Mouse (Mus musculus) midbrain, embryonic 13.5 days (tissue): ENCODE data around the gene Fstl4. TPM values are rescaled to one million over a fixed set of nuclear protein-coding genes. Genes with fewer than 3 reads are reported as not detected.
"Not testable (repeated sequence)": the region's sequence is repeated elsewhere in the genome, so short reads cannot be mapped to it uniquely, and the experiment has no call there.

Experiments
- ATAC-seq: fragments of 200-750 bp; cut with Nextera tagmentation; 2 replicates; pipeline ENCODE4 v1.8.0; 2017; ENCODE audit warnings: mild to moderate bottlenecking, moderate TSS enrichment, moderate library complexity
- H3K27ac ChIP-seq: fragments of 300-500 bp; sonication (generic); 2 replicates; pipeline ENCODE4 v1.5.1; 2015; ENCODE audit warnings: inconsistent platforms, mild to moderate bottlenecking, moderate library complexity
- H3K27me3 ChIP-seq: fragments of 300-500 bp; sonication (generic); 2 replicates; pipeline ENCODE4 v1.6.1; 2015; ENCODE audit warnings: mild to moderate bottlenecking, inconsistent platforms
- H3K36me3 ChIP-seq: fragments of 300-500 bp; sonication (generic); 2 replicates; pipeline ENCODE4 v1.6.1; 2015; ENCODE audit warnings: mild to moderate bottlenecking, inconsistent platforms
- H3K4me1 ChIP-seq: fragments of 300-500 bp; sonication (generic); replicated peaks from 2 replicates; pipeline ENCODE4 v1.6.1; 2015; ENCODE audit warnings: inconsistent platforms
- H3K4me2 ChIP-seq: fragments of 300-500 bp; sonication (generic); replicated peaks from 2 replicates; pipeline ENCODE4 v1.6.1; 2015; ENCODE audit warnings: moderate library complexity, mild to moderate bottlenecking, inconsistent platforms
- H3K4me3 ChIP-seq: fragments of 300-500 bp; sonication (generic); replicated peaks from 2 replicates; pipeline ENCODE4 v1.5.1; 2015; ENCODE audit warnings: mild to moderate bottlenecking, inconsistent platforms
- H3K9ac ChIP-seq: fragments of 300-500 bp; sonication (generic); replicated peaks from 2 replicates; pipeline ENCODE4 v1.6.1; 2015; ENCODE audit warnings: mild to moderate bottlenecking, inconsistent platforms
- H3K9me3 ChIP-seq: fragments of 300-500 bp; sonication (generic); 2 replicates; pipeline ENCODE4 v1.6.1; 2016; ENCODE audit warnings: mild to moderate bottlenecking, inconsistent platforms
- WGBS: fragments of 180-500 bp; shearing (Covaris S2); methylation state at CpG from one replicate; pipeline ENCODE4 v1.1.7; 2015; 5-methylcytosine and 5-hydroxymethylcytosine counted together
- polyA plus RNA-seq: library from polyadenylated mRNA; unstranded; fragments of >200 nt; fragmentation: Nextera tagmentation; extraction: Ambion mirVana; gene quantifications from 2 replicates; pipeline ENCODE4 v1.2.1, GENCODE M21; 2015

The Fstl4 gene
- polyA plus RNA-seq, 1 experiment from 2014 or later: 5.1 TPM

DNA sequence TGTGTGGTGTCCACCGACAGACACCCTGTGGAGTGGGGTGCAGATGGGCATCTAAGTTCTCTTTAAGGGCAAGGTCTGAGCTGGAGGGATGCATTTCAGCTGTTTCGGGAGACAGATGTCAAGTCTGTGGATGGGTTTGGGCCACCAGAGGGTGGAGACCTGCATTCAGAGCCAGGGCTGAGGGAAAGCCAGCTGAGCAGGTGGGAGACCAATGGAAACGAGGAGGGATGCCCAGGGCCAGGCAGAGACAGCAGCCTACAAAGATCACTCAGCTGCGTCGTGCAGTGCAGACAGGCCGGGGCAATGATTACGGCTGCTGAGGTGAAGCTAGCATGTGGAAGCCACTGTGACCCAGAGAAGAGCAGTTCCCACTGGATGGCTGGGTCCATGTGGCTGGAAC, 392.0 kb downstream of the Fstl4 start:
- WGBS: 75% methylated on average over 7 of the region's 7 CpGs
- ATAC-seq: no peak
- H3K4me3 ChIP-seq: no peak overlapping the region
- H3K27me3 ChIP-seq: no peaks in the 10 kb centered on the region
- H3K27ac ChIP-seq: no peak overlapping the region
- H3K4me1 ChIP-seq: no peaks in the 10 kb centered on the region
- no peaks in the 10 kb centered on the region for H3K9me3 ChIP-seq
- H3K36me3 ChIP-seq: no peaks in the 10 kb centered on the region
- H3K9ac ChIP-seq: no peak overlapping the region
- H3K4me2 ChIP-seq: no peak overlapping the region

DNA sequence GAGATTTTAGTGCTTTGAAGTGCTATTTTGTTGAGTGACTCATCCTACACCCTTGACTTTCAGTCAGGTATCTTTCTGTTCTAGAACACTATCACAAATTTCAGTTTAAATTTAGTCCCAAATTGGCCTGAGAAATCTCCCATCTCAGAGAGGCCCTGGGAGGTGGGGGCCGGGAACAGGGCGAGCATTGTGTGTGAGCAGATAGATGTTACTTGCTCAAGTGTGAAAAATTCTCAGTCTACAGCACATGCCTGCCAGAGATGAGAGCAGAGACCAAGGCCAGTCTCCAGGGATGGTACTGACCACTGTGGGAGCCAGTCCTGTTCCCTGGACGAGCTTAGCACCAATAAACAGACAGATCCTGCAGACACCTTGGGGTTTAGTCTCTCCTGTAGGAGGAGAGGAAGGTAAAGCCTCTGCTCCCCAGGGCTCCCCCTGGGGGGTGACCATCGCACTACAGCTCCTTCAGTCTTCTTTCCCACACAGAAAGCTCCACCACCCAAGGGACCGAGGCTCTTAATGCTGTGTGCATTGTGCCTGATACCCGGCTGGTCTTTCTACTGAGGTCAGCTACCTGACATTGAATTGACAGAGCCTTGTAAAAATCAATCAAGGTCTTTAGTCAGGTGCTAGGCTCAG, 393.3 kb downstream of the Fstl4 start:
- Histone ChIP-seq H3K9ac (no peak overlapping the region), H3K9me3 (no peaks in the 10 kb centered on the region), H3K27ac (no peak overlapping the region), H3K4me2 (no peak overlapping the region), H3K36me3 (no peaks in the 10 kb centered on the region), H3K4me1 (no peaks in the 10 kb centered on the region), H3K27me3 (no peaks in the 10 kb centered on the region), H3K4me3 (no peak overlapping the region)
- 66% methylated on average over 6 of the region's 6 CpGs for WGBS
- 0 out of 2 replicates have a peak, but pooled peaks have one; percentile 17 for ATAC-seq

DNA sequence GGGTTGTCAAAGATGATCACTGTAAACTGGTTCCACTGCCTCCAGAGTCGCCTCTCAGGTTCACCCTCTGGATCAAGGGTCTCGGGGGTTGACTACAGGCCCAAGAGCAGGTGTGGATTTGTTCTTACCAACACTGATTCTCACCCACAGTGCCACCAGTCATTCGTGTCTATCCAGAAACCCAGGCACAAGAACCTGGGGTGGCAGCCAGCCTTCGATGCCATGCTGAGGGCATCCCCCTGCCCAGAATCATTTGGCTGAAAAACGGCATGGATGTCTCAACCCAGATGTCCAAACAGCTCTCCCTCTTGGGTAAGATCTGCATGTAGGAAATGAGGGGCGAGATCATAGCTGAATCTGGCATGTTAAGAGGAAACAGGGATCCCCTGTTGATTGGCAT, 398.0 kb downstream of the Fstl4 start:
- Histone ChIP-seq H3K4me1 (no peaks in the 10 kb centered on the region), H3K27ac (no peak overlapping the region), H3K9ac (no peak overlapping the region), H3K4me3 (no peak overlapping the region), H3K9me3 (no peaks in the 10 kb centered on the region), H3K27me3 (no peaks in the 10 kb centered on the region), H3K36me3 (no peaks in the 10 kb centered on the region), H3K4me2 (no peak overlapping the region)
- no peak for ATAC-seq
- WGBS: 85% methylated on average over 6 of the region's 6 CpGs

DNA sequence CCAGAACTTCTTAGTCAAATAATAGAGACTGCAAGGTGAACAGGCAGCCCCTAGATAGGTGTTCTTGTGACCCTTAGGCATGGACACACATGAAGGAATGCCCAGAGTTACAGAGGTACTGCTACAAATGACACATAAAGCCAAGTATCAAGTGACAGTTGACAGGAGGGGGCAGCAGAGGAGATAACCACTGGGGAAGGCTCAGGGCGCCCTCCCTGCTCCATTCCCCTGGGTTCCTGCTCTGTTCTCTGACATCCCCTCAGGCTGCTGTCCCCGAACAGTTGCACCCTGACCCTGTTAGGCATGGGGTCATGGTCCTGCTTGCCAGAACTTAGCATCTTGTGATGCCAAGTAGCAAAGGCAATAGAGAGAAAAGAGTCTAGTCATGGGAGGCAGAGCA, 402.0 kb downstream of the Fstl4 start:
- no peak for ATAC-seq
- H3K27me3 ChIP-seq: no peaks in the 10 kb centered on the region
- no peak overlapping the region for H3K4me3 ChIP-seq
- no peak overlapping the region for H3K9ac ChIP-seq
- H3K4me2 ChIP-seq: no peak overlapping the region
- no peak overlapping the region for H3K27ac ChIP-seq
- no peaks in the 10 kb centered on the region for H3K36me3 ChIP-seq
- WGBS: 66% methylated on average over 2 of the region's 2 CpGs
- no peaks in the 10 kb centered on the region for H3K9me3 ChIP-seq
- H3K4me1 ChIP-seq: no peaks in the 10 kb centered on the region

DNA sequence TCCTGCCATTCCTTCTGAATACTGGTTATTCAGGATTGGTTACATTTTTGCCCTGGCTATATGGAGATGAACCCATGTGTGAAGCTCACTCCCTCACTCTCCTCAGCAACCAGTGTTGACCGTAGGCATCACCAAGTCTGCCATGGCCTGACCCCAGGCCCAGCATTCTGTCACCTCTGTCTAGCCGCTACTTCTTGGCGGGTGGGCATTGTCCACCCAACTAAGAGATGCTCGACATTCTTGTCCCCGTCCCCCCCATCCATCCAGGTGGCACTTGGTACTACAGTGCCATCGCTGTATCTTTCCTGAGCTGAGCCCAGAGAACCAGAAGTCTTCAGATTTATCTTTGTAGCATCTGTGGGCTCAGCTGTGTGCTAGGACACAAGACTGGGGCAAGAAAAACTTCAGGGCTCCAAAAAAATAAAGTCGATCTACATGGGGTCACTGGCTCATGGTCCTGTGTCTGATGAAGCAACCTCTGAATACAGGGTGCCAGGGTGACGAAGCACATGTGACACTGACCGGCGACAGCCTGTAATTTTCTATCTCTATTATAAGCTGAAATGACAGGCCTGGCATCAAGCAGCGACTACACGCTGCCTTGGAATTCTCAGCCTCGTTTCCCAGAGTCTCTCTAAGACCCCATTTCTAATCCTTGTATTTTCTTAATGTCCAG, 417.9 kb downstream of the Fstl4 start:
- WGBS: 75% methylated on average over 13 of the region's 13 CpGs
- H3K9ac ChIP-seq: no peak overlapping the region
- peaks cover 12% of the 10 kb centered on the region for H3K4me1 ChIP-seq
- no peak overlapping the region for H3K27ac ChIP-seq
- H3K9me3 ChIP-seq: no peaks in the 10 kb centered on the region
- no peak overlapping the region for H3K4me3 ChIP-seq
- no peaks in the 10 kb centered on the region for H3K36me3 ChIP-seq
- no peak overlapping the region for H3K4me2 ChIP-seq
- no peaks in the 10 kb centered on the region for H3K27me3 ChIP-seq
- no peak for ATAC-seq

- 46% methylated on average over 4 of the region's 4 CpGs for WGBS
- H3K9ac ChIP-seq: no peak overlapping the region
Measured at GRCm38 (mm10) chr11:53182858-53183257, 418.4 kb downstream of the Fstl4 start.

DNA sequence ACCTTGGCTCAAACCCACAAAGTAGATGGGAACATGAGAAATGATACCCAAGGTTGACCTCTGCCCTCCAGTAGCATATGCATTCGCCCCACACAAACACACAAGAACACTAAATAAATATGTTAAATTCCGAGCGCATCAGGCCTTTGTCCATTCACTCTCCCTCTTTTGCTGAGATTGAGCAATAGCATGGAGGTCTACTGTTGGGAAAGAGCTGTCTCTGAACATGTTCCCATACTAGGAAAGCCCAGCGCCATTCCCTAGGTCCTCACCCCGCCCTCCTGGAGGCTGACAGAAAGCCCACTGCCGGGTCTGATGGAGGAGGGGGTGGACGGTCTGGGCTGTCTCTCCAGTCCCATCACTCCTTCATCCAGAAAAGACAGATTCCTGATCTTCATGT, 419.6 kb downstream of the Fstl4 start:
- Histone ChIP-seq H3K36me3 (no peaks in the 10 kb centered on the region), H3K9ac (no peak overlapping the region), H3K27me3 (no peaks in the 10 kb centered on the region), H3K27ac (no peak overlapping the region), H3K4me3 (no peak overlapping the region), H3K4me2 (no peak overlapping the region), H3K4me1 (peaks cover 15% of the 10 kb centered on the region), H3K9me3 (no peaks in the 10 kb centered on the region)
- WGBS: 93% methylated on average over 7 of the region's 7 CpGs
- ATAC-seq: no peak

More at GRCm38 (mm10) chr11:53182858-53183257, 418.4 kb downstream of the Fstl4 start:
- Histone ChIP-seq H3K9me3 (no peaks in the 10 kb centered on the region), H3K27ac (peak overlapping the region; percentile 25; the same call in 1 of the 2 replicates), H3K36me3 (no peaks in the 10 kb centered on the region), H3K27me3 (no peaks in the 10 kb centered on the region), H3K4me2 (no peak overlapping the region), H3K4me1 (peaks cover 15% of the 10 kb centered on the region), H3K4me3 (no peak overlapping the region)
- no peak for ATAC-seq

GRCm38 (mm10) chr11:53184698-53185097, 420.3 kb downstream of the Fstl4 start:
- Histone ChIP-seq H3K9ac (no peak overlapping the region), H3K4me1 (peaks cover 15% of the 10 kb centered on the region), H3K9me3 (no peaks in the 10 kb centered on the region), H3K36me3 (no peaks in the 10 kb centered on the region), H3K27ac (no peak overlapping the region), H3K4me2 (no peak overlapping the region), H3K27me3 (no peaks in the 10 kb centered on the region), H3K4me3 (no peak overlapping the region)
- 79% methylated on average over 5 of the region's 5 CpGs for WGBS
- ATAC-seq: no peak

DNA sequence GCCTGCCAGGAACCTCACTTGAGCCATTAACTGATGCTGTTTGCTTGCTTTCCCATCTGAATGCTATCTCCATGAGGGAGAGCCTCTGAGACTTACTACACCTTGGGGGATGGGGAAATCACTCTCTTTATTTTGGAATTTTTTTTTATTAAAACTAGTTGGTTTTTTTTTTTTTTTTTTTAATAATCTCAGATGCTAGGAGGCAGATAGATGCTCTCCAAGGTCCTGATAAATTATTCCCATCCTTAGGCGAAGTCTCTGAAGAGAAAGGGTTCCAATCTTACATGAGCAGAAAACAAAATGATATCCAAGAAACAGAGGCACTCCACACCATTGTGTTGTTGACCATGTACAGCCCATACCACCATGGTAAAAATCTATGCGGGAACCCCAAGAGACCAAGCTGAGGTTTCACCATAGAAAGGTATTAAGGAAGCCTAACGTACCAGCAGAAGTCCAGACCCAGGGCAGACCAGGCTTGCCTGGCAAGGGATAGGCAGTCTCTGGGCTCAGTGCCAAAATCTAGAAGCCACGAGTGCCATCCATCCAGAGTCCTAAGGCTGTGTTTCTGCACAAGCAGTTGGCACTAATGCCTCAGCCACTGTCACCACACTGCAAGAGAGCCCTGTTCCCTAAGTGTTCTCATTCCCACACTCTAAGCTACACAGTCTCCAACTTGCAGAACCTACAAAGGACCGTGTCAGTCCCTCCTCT, 423.1 kb downstream of the Fstl4 start:
- Histone ChIP-seq H3K27ac (no peak overlapping the region), H3K9ac (no peak overlapping the region), H3K27me3 (no peaks in the 10 kb centered on the region), H3K4me2 (no peak overlapping the region), H3K4me1 (peaks cover 11% of the 10 kb centered on the region), H3K4me3 (no peak overlapping the region), H3K36me3 (no peaks in the 10 kb centered on the region), H3K9me3 (no peaks in the 10 kb centered on the region)
- 82% methylated on average over 5 of the region's 5 CpGs for WGBS
- ATAC-seq: no peak

DNA sequence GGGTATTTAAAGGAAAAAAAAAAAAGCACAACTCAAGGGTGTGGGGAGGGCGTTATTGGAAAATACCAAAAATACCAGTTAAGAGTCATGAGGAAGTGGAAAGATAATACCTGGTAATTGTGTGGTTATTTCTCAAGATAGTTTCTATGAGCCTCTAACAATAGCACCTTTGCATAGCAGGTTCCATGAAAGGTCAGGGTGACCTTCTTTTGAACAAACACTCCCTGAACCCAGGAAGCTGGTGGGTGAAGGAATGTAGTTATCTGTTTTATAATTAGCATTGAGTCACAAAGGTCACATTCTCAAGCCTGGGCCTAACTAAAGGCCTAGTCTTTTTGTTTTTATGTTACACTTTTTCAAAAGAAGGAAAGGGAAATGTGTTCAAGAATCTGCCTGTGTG, 432.1 kb downstream of the Fstl4 start:
- not testable (repeated sequence) for H3K27ac ChIP-seq, ATAC-seq, H3K4me2 ChIP-seq, H3K4me3 ChIP-seq, H3K9ac ChIP-seq, H3K4me1 ChIP-seq, H3K36me3 ChIP-seq, H3K27me3 ChIP-seq, H3K9me3 ChIP-seq
- WGBS: 91% methylated on average over 1 of the region's 1 CpGs

- Histone ChIP-seq H3K36me3 (no peaks in the 10 kb centered on the region), H3K4me1 (no peaks in the 10 kb centered on the region), H3K9ac (no peak overlapping the region), H3K4me3 (no peak overlapping the region), H3K27me3 (no peaks in the 10 kb centered on the region), H3K9me3 (no peaks in the 10 kb centered on the region), H3K4me2 (no peak overlapping the region), H3K27ac (no peak overlapping the region)
- WGBS: 93% methylated on average over 2 of the region's 2 CpGs
- ATAC-seq: no peak
Measured at GRCm38 (mm10) chr11:53197111-53197510, 432.7 kb downstream of the Fstl4 start.

DNA sequence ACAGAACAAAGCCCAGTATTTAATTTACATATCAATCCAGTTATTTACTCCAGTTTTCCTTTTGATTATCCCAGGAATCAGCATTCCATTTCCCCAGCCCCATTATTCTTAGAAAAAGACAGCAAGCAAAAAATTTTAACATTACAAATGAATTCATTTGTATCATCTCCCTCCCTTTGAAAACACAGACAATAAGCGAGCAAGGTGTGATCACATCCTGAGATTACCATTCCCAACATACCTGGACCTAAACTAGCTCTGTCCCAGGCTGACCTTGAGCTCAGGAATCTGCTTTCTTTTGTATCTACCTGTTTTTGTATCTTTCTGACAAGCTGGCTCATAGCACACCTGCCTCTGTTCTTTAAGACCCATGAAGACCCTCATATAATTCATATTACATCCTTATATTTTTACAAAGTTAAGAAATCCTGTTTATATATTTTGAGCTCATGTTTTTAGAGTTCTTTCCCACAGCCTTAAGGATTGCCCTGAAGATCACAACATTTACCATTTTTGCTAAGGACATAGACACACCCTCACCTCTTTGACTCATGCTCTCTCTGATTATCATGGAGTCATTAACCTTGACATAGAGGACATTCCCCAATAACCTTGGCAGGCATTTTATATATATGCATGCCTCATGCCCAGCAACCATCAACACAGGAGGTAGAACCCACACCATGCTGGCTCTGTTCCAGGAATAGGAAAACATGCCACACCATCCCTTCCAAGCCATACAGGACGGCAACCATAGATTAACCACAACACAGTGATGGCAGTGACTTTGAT, 438.2 kb downstream of the Fstl4 start:
- 86% methylated on average over 2 of the region's 2 CpGs for WGBS
- Histone ChIP-seq H3K4me1 (no peaks in the 10 kb centered on the region), H3K27ac (no peak overlapping the region), H3K27me3 (no peaks in the 10 kb centered on the region), H3K36me3 (no peaks in the 10 kb centered on the region), H3K4me3 (no peak overlapping the region), H3K4me2 (no peak overlapping the region), H3K9ac (no peak overlapping the region), H3K9me3 (no peaks in the 10 kb centered on the region)
- no peak for ATAC-seq
